Mouse (Mus musculus): ENCODE data around the gene Cep83.

- TF ChIP-seq CTCF (IDR thresholded peaks at IDR 0.05; ENCODE audit: insufficient read depth, low read length) = no peak
- no peak for TF ChIP-seq POLR2A (IDR thresholded peaks at IDR 0.05; ENCODE audit: borderline replicate concordance, extremely low read depth, low read depth, low read length)
These were observed 17.3 kb downstream of the Cep83 start for GRCm38 (mm10) chr10:94705643-94706258.

Data from lung, adult 2 months (tissue).